Mouse (Mus musculus) forebrain, postnatal 0 days (tissue): ENCODE data around the gene Ercc1. TPM values are rescaled to one million over a fixed set of nuclear protein-coding genes. Genes with fewer than 3 reads are reported as not detected.

Experiments used
- ATAC-seq: fragments of 200-750 bp; cut with Nextera tagmentation; 2 replicates; pipeline ENCODE4 v1.8.0; 2017; ENCODE audit warnings: mild to moderate bottlenecking, moderate library complexity
- DNase-seq: peaks from one replicate; pipeline ENCODE4 v3.0.0-alpha.2; 2015
- H3K27ac ChIP-seq: fragments of 300-500 bp; sonication (generic); 2 replicates; pipeline ENCODE4 v1.5.1; 2014; ENCODE audit warnings: low read depth, mild to moderate bottlenecking, antibody characterized with exemption, low read length, moderate library complexity, mixed read lengths
- H3K27me3 ChIP-seq: fragments of 300-500 bp; sonication (generic); 2 replicates; pipeline ENCODE4 v1.6.1; 2014; ENCODE audit warnings: mild to moderate bottlenecking, low read length, mixed read lengths; ENCODE audit not compliant: insufficient read depth
- H3K36me3 ChIP-seq: fragments of 300-500 bp; sonication (generic); 2 replicates; pipeline ENCODE4 v1.6.1; 2014; ENCODE audit warnings: mild to moderate bottlenecking, moderate library complexity; ENCODE audit not compliant: insufficient read depth
- H3K4me1 ChIP-seq: fragments of 300-500 bp; sonication (generic); 2 replicates; pipeline ENCODE4 v1.6.1; 2014; ENCODE audit warnings: antibody characterized with exemption; ENCODE audit not compliant: insufficient read depth
- H3K4me2 ChIP-seq: fragments of 300-500 bp; sonication (generic); 2 replicates; pipeline ENCODE4 v1.6.1; 2014; ENCODE audit warnings: low read depth, mild to moderate bottlenecking, moderate library complexity
- H3K4me3 ChIP-seq: fragments of 300-500 bp; sonication (generic); 2 replicates; pipeline ENCODE4 v1.5.1; 2014; ENCODE audit warnings: low read depth, low read length, mixed read lengths
- H3K9ac ChIP-seq: fragments of 300-500 bp; sonication (generic); 2 replicates; pipeline ENCODE4 v1.6.1; 2014; ENCODE audit warnings: mild to moderate bottlenecking
- H3K9me3 ChIP-seq: fragments of 300-500 bp; sonication (generic); 2 replicates; pipeline ENCODE4 v1.6.1; 2016; ENCODE audit warnings: low read length
- CTCF ChIP-seq: sonication (generic); IDR thresholded peaks from 2 replicates; pipeline ENCODE4 v1.5.1; 2016; ENCODE audit warnings: antibody characterized with exemption, control low read depth, low read depth
- WGBS: fragments of 180-500 bp; shearing (Covaris S2); extraction: QIAGEN DNeasy Blood & Tissue Kit; methylation state at CpG from one replicate; pipeline ENCODE4 v1.1.7; 2014; 5-methylcytosine and 5-hydroxymethylcytosine counted together
- polyA plus RNA-seq: library from polyadenylated mRNA; unstranded; fragments of >200 nt; fragmentation: Nextera tagmentation; extraction: Ambion mirVana; gene quantifications from 2 replicates; pipeline ENCODE4 v1.2.1, GENCODE M21; 2015
- total RNA-seq: library from RNA; depleted of rRNA; stranded (reverse); fragments of >200 nt; gene quantifications from 2 replicates; pipeline ENCODE4 v1.2.3, GENCODE M21; 2014

The Ercc1 gene
- total and polyA plus RNA-seq, 2 experiments from 2014 or later, result 56.6 to 80.5 TPM

DNA sequence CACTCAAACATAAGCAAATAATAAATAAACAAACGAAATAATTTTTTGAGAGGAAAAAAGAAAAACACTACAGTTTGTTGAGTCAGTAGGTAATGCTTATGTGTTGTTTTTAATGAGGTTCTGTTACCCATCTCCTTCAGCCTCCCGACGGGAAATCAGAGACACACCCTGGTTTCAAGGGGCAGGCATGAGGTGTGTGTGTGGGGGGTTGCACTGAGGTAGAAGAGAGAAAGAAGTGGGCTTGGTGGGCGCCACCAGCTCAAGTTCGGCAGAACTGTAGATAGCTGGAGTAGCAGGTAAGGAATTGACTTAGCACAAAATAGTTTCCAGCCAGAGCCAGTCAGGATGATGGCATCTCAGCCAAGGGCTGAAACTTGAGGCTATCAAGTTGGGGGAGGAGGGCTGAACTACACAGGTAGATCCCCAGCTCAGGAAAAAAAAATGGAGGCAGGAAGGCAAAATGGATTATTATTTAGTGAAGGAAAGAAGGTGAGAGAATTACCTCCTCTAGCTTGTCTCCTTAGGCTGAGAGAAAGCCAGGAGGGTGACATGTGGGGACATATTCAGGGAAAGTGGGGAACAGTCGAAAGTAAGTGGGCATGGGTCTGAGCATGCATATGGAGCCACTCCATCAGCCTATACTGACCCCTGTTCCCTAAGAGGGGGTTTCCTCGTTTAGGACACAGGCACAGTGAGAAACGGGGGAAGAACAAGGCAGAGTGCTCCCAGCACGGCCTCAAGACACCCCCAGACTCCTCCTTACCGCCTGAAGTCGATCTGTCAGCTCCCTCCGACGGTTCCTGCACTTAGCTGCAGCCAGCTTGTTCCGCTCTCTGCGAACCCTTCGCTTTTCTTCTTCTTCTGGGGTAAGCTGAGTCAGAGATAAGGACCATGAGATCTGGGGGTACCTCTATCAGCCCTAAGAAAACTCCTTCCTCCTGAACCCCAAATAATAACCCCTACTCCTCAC lies 38.5 kb upstream of the Ercc1 start:
- Histone ChIP-seq H3K27me3 (peaks cover 19% of the 10 kb centered on the region), H3K36me3 (no peaks in the 10 kb centered on the region), H3K9me3 (no peaks in the 10 kb centered on the region), H3K4me2 (no peak overlapping the region), H3K9ac (no peak overlapping the region), H3K4me3 (no peak overlapping the region), H3K27ac (no peak overlapping the region), H3K4me1 (peaks cover 11% of the 10 kb centered on the region)
- no peak for DNase-seq
- no peak for ATAC-seq
- 46% methylated on average over 16 of the region's 16 CpGs for WGBS
- TF ChIP-seq CTCF, result no peak

DNA sequence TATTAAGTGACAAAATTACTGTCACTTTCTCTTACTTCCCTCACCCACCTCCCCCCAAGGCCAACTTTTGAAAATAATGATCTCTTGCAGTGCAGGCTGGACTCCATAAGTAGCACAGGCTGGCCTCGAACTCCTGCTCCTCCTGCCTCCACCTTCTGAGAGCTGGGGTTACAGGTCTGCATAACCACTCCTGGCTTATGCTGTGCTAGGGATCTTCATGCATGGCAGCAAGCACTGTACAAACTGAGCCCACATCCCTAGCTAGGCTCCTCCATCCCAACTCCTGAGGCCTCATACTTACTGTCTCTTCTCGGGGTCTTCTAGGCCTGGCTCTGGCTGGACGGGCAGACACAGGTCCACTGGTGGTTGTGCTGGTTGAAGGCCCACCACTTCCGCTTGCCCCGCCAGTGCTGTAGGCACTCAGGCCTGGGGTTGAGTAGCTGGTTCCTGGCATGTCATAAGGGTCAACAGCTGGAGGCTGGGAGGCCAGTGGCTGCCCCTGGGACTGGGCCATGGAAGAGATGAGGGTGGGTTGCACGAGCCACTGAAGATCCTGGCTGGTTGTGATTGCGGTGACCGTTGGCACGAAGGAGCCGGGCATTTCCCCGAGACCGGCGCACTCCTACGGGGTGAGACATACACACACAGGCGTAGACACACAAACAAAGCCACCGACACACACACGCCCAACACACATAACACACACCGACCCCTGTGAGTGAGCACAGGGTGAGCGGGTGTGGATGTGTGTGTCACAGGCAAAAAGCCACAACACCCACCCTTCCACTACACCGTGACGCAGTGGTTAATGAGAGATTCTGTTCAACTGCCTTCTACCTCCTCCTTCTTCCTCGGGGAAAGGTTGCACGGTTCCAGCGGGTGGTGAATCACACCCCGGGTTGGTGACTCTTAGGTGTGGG lies 37.5 kb upstream of the Ercc1 start:
- Histone ChIP-seq H3K27me3 (peaks cover 24% of the 10 kb centered on the region), H3K9ac (no peak overlapping the region), H3K4me3 (no peak overlapping the region), H3K36me3 (no peaks in the 10 kb centered on the region), H3K4me2 (peak overlapping the region; percentile 94; the same call in 1 of the 2 replicates), H3K9me3 (no peaks in the 10 kb centered on the region), H3K27ac (no peak overlapping the region), H3K4me1 (peaks cover 11% of the 10 kb centered on the region)
- ATAC-seq (no peak), DNase-seq (no peak)
- no peak for TF ChIP-seq CTCF
- WGBS, result 70% methylated on average over 25 of the region's 25 CpGs

- Histone ChIP-seq H3K4me2 (peak overlapping the region; percentile 94), H3K4me1 (peaks cover 11% of the 10 kb centered on the region), H3K27me3 (peaks cover 24% of the 10 kb centered on the region), H3K9me3 (no peaks in the 10 kb centered on the region), H3K4me3 (peak overlapping the region; percentile 60), H3K9ac (peak overlapping the region; percentile 53), H3K27ac (peak overlapping the region; percentile 60; the same call in 1 of the 2 replicates), H3K36me3 (no peaks in the 10 kb centered on the region)
- WGBS, result 6% methylated on average over 18 of the region's 18 CpGs
- no peak for TF ChIP-seq CTCF
- ATAC-seq, result peak; percentile 67
- peak; percentile 80 for DNase-seq
Observed at GRCm38 (mm10) chr7:19307739-19308453, 36.7 kb upstream of the Ercc1 start.

GRCm38 (mm10) chr7:19308454-19309277 lies 35.9 kb upstream of the Ercc1 start:
- H3K4me1 ChIP-seq, result peaks cover 11% of the 10 kb centered on the region
- H3K9me3 ChIP-seq, result no peaks in the 10 kb centered on the region
- no peaks in the 10 kb centered on the region for H3K36me3 ChIP-seq
- TF ChIP-seq CTCF, result peak; percentile 57
- DNase-seq (peak; percentile 98), ATAC-seq (peak; percentile 94)
- H3K27me3 ChIP-seq, result peaks cover 24% of the 10 kb centered on the region
- H3K4me3 ChIP-seq, result peak overlapping the region; percentile 60
- under 1% methylated on average over 57 of the region's 58 CpGs for WGBS
- peak overlapping the region; percentile 53 for H3K9ac ChIP-seq
- peak overlapping the region; percentile 60; the same call in 1 of the 2 replicates for H3K27ac ChIP-seq
- H3K4me2 ChIP-seq, result peak overlapping the region; percentile 94

GRCm38 (mm10) chr7:19309278-19309883 lies 35.2 kb upstream of the Ercc1 start:
- ATAC-seq, result no peak
- no peak for DNase-seq
- Histone ChIP-seq H3K4me1 (peaks cover 10% of the 10 kb centered on the region), H3K27me3 (peaks cover 24% of the 10 kb centered on the region), H3K27ac (no peak overlapping the region), H3K4me3 (peak overlapping the region; percentile 60), H3K4me2 (peak overlapping the region; percentile 94), H3K9me3 (no peaks in the 10 kb centered on the region), H3K9ac (no peak overlapping the region), H3K36me3 (no peaks in the 10 kb centered on the region)
- WGBS, result 2% methylated on average over 48 of the region's 48 CpGs
- TF ChIP-seq CTCF, result no peak
